Mouse (Mus musculus) erythroblast, embryonic 14.5 days (primary cell): ENCODE results near the gene Gm5737.

ENCODE experiments used
- GATA1 ChIP-seq: IDR thresholded peaks from 2 replicates; pipeline ENCODE4 v1.6.1; 2012; ENCODE audit warnings: low read length, inconsistent platforms, mixed read lengths
- TAL1 ChIP-seq: IDR thresholded peaks from 3 replicates; pipeline ENCODE4 v1.6.1; 2012; ENCODE audit warnings: low read length, inconsistent platforms, mixed read lengths

- no peak for TF ChIP-seq GATA1
- no peak for TF ChIP-seq TAL1
These were observed 34.2 kb upstream of the Gm5737 start for GRCm38 (mm10) chr7:120778012-120778411.
